Mouse (Mus musculus) hindbrain, embryonic 14.5 days (tissue): ENCODE measurements at regions not wholly inside any gene's neighbourhood (a gene's known extent, or its start where the extent isn't known, plus 50 kb on each side); places are given as distances from the start of the nearest gene placed in this dataset.

Experiments
- ATAC-seq: fragments of 200-750 bp; cut with Nextera tagmentation; 2 replicates; pipeline ENCODE4 v1.8.0; 2017; ENCODE audit warnings: moderate number of reproducible peaks, mild to moderate bottlenecking, moderate TSS enrichment, moderate library complexity; ENCODE audit not compliant: low FRiP score
- DNase-seq: peaks from one replicate; pipeline ENCODE4 v3.0.0-alpha.2; 2015; ENCODE audit warnings: low spot score
- H3K27ac ChIP-seq: fragments of 300-500 bp; sonication (generic); 2 replicates; pipeline ENCODE4 v1.5.1; 2014; ENCODE audit warnings: mild to moderate bottlenecking, moderate library complexity
- H3K27me3 ChIP-seq: fragments of 300-500 bp; sonication (generic); 2 replicates; pipeline ENCODE4 v1.6.1; 2014; ENCODE audit warnings: mild to moderate bottlenecking, low read length, mixed read lengths; ENCODE audit not compliant: control insufficient read depth, insufficient read depth
- H3K36me3 ChIP-seq: fragments of 300-500 bp; sonication (generic); replicated peaks from 2 replicates; pipeline ENCODE4 v1.6.1; 2014; ENCODE audit not compliant: control insufficient read depth, insufficient read depth
- H3K4me1 ChIP-seq: fragments of 300-500 bp; sonication (generic); replicated peaks from 2 replicates; pipeline ENCODE4 v1.6.1; 2014; ENCODE audit warnings: antibody characterized with exemption, low read length, mixed read lengths; ENCODE audit not compliant: control insufficient read depth, insufficient read depth
- H3K4me2 ChIP-seq: fragments of 300-500 bp; sonication (generic); replicated peaks from 2 replicates; pipeline ENCODE4 v1.6.1; 2014; ENCODE audit warnings: mild to moderate bottlenecking, moderate library complexity
- H3K4me3 ChIP-seq: fragments of 300-500 bp; sonication (generic); replicated peaks from 2 replicates; pipeline ENCODE4 v1.5.1; 2014; ENCODE audit warnings: mild to moderate bottlenecking, low read length
- H3K9ac ChIP-seq: fragments of 300-500 bp; sonication (generic); 2 replicates; pipeline ENCODE4 v1.6.1; 2014
- H3K9me3 ChIP-seq: fragments of 300-500 bp; sonication (generic); 2 replicates; pipeline ENCODE4 v1.6.1; 2016; ENCODE audit warnings: low read length; ENCODE audit not compliant: control insufficient read depth
- WGBS: fragments of 180-500 bp; shearing (Covaris S2); extraction: QIAGEN DNeasy Blood & Tissue Kit; methylation state at CpG from one replicate; pipeline ENCODE4 v1.1.7; 2014; 5-methylcytosine and 5-hydroxymethylcytosine counted together

GRCm38 (mm10) chr2:160209589-160210264 is 124.2 kb downstream of the Gm826 start:
- H3K4me1 ChIP-seq = no peaks in the 10 kb centered on the region
- no peaks in the 10 kb centered on the region for H3K27me3 ChIP-seq
- ATAC-seq (no peak), DNase-seq (no peak)
- no peak overlapping the region for H3K4me2 ChIP-seq
- no peak overlapping the region for H3K27ac ChIP-seq
- no peaks in the 10 kb centered on the region for H3K36me3 ChIP-seq
- no peak overlapping the region for H3K4me3 ChIP-seq
- no peak overlapping the region for H3K9ac ChIP-seq
- 91% methylated on average over 12 of the region's 12 CpGs for WGBS
- H3K9me3 ChIP-seq = no peaks in the 10 kb centered on the region

- DNase-seq = no peak
- Histone ChIP-seq H3K9ac (no peak overlapping the region), H3K27ac (no peak overlapping the region), H3K9me3 (no peaks in the 10 kb centered on the region), H3K4me3 (no peak overlapping the region), H3K27me3 (no peaks in the 10 kb centered on the region), H3K4me1 (no peaks in the 10 kb centered on the region), H3K36me3 (no peaks in the 10 kb centered on the region), H3K4me2 (no peak overlapping the region)
- no peak for ATAC-seq
- 74% methylated on average over 3 of the region's 3 CpGs for WGBS
Observed at GRCm38 (mm10) chr2:160208295-160208694, 125.7 kb downstream of the Gm826 start.

- no peak for ATAC-seq
Observed at GRCm38 (mm10) chr2:160207226-160207625, 126.7 kb downstream of the Gm826 start.

GRCm38 (mm10) chr2:160192661-160193060 is 141.3 kb downstream of the Gm826 start:
- Histone ChIP-seq H3K27ac (no peak overlapping the region), H3K4me2 (no peak overlapping the region), H3K27me3 (no peaks in the 10 kb centered on the region), H3K4me3 (no peak overlapping the region), H3K4me1 (no peaks in the 10 kb centered on the region), H3K9me3 (no peaks in the 10 kb centered on the region), H3K36me3 (no peaks in the 10 kb centered on the region), H3K9ac (no peak overlapping the region)
- no peak for ATAC-seq
- 78% methylated on average over 4 of the region's 4 CpGs for WGBS
- no peak for DNase-seq

More at GRCm38 (mm10) chr2:160207226-160207625, 126.7 kb downstream of the Gm826 start:
- H3K36me3 ChIP-seq = no peaks in the 10 kb centered on the region
- H3K9ac ChIP-seq = no peak overlapping the region
- H3K27ac ChIP-seq = no peak overlapping the region
- H3K9me3 ChIP-seq = no peaks in the 10 kb centered on the region
- WGBS = 77% methylated on average over 4 of the region's 4 CpGs
- no peaks in the 10 kb centered on the region for H3K27me3 ChIP-seq
- no peak overlapping the region for H3K4me2 ChIP-seq
- no peak overlapping the region for H3K4me3 ChIP-seq
- no peaks in the 10 kb centered on the region for H3K4me1 ChIP-seq
- no peak for DNase-seq

- no peak for DNase-seq
- 79% methylated on average over 5 of the region's 5 CpGs for WGBS
- H3K4me1 ChIP-seq = no peaks in the 10 kb centered on the region
Observed at GRCm38 (mm10) chr2:160186106-160186505, 147.9 kb downstream of the Gm826 start.

GRCm38 (mm10) chr2:160170975-160171515 is 162.9 kb downstream of the Gm826 start:
- Histone ChIP-seq H3K9ac (no peak overlapping the region), H3K4me2 (no peak overlapping the region), H3K9me3 (no peaks in the 10 kb centered on the region), H3K27ac (no peak overlapping the region), H3K36me3 (no peaks in the 10 kb centered on the region), H3K4me3 (no peak overlapping the region), H3K27me3 (no peaks in the 10 kb centered on the region), H3K4me1 (no peaks in the 10 kb centered on the region)
- no peak for DNase-seq
- ATAC-seq = no peak
- whole genome bisulfite sequencing = 74% methylated on average over 9 of the region's 9 CpGs

More at GRCm38 (mm10) chr2:160186106-160186505, 147.9 kb downstream of the Gm826 start:
- Histone ChIP-seq H3K27ac (no peak overlapping the region), H3K36me3 (no peaks in the 10 kb centered on the region), H3K4me3 (no peak overlapping the region), H3K9me3 (no peaks in the 10 kb centered on the region), H3K27me3 (no peaks in the 10 kb centered on the region), H3K4me2 (no peak overlapping the region), H3K9ac (no peak overlapping the region)
- no peak for ATAC-seq

GRCm38 (mm10) chr2:160158599-160159261 is 175.2 kb downstream of the Gm826 start:
- ATAC-seq (peak; percentile 65; the same call in 1 of the 2 replicates), DNase-seq (no peak)
- H3K27me3 ChIP-seq = no peaks in the 10 kb centered on the region
- H3K36me3 ChIP-seq = no peaks in the 10 kb centered on the region
- H3K4me1 ChIP-seq = peaks cover 6% of the 10 kb centered on the region; the same call in 1 of the 2 replicates
- H3K4me3 ChIP-seq = no peak overlapping the region
- no peak overlapping the region for H3K27ac ChIP-seq
- H3K4me2 ChIP-seq = peak overlapping the region; percentile 32
- H3K9me3 ChIP-seq = no peaks in the 10 kb centered on the region
- H3K9ac ChIP-seq = no peak overlapping the region
- WGBS = 37% methylated on average over 13 of the region's 13 CpGs

GRCm38 (mm10) chr2:160153781-160154180 is 180.2 kb downstream of the Gm826 start:
- Histone ChIP-seq H3K4me1 (peaks cover 2% of the 10 kb centered on the region; the same call in 1 of the 2 replicates), H3K27me3 (no peaks in the 10 kb centered on the region), H3K36me3 (no peaks in the 10 kb centered on the region), H3K4me3 (no peak overlapping the region), H3K9ac (no peak overlapping the region), H3K4me2 (no peak overlapping the region), H3K9me3 (no peaks in the 10 kb centered on the region), H3K27ac (no peak overlapping the region)
- DNase-seq (no peak), ATAC-seq (no peak)
- 77% methylated on average over 6 of the region's 6 CpGs for WGBS

GRCm38 (mm10) chr2:160152101-160152500 is 181.9 kb downstream of the Gm826 start:
- Histone ChIP-seq H3K27ac (no peak overlapping the region), H3K4me3 (no peak overlapping the region), H3K4me2 (no peak overlapping the region), H3K36me3 (no peaks in the 10 kb centered on the region), H3K9ac (no peak overlapping the region), H3K9me3 (no peaks in the 10 kb centered on the region), H3K27me3 (no peaks in the 10 kb centered on the region), H3K4me1 (no peaks in the 10 kb centered on the region)
- DNase-seq (no peak), ATAC-seq (no peak)
- WGBS = 83% methylated on average over 3 of the region's 3 CpGs
